Mouse (Mus musculus) left cerebral cortex, postnatal 4 days (tissue): Measurements from ENCODE around the gene Zfp819. TPM values are rescaled to one million over a fixed set of nuclear protein-coding genes. Genes with fewer than 3 reads are reported as not detected.
A peak's percentile ranks its signal among the peaks of the same experiment; 100 is the strongest.

Experiments
- DNase-seq: peaks from one replicate; pipeline ENCODE4 v3.0.0-alpha.2; 2022
- intact Hi-C: fragments of 180-260 bp; cut with DNase I; formaldehyde crosslinking; loops from one replicate; pipeline ENCODE4 v1.15.1; 2025
- total RNA-seq, 2 experiments: library from RNA; stranded (reverse); gene quantifications; 2 replicates each; pipeline ENCODE4 v1.2.3; 2021

The Zfp819 gene
- under 1 TPM in 1 of 2 experiments, not detected in 1; 0.34 TPM for total RNA-seq

DNA sequence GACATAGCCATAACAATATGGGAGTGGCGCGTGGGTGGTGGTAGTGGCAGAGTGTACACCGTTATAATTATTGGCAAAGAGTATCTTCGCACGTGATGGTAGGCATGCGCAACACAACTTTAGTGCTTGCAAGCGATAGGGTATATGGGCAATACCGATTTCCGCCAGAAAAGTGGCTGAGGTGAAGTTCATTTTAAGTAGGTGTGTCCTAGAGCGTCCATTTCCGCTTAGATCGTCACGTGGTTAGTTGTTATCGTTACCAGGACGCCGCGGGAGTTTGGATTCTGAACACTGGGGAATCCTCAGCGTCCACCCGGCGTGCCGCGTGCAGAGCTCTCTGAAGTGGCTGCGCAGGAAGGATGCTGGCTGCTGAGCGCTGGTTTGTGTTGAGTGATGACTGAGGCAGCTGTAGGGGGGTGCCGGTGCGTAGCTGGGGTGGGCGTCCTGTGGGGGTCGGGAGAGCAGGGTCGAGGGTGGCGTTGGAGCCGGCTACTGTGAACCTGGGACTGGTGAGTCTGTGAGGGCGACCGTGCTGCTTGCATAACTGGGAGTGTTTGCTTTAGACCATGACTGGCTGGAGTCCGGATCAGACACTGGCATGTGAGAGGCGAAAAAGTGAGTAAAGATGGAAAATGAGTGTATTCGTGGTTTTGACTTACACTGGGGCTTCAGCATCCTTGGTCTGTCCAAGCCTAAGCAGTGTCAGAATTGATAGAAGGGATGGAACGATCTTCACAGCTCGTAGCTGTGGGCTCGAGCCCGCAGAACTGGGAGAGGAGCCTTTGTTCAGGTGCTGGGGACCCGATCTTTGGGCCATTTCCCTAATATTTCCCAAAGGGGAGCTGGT, at the start of gene Zfp819:
Gene Zfp819, plus strand, starts transcription at position 274 of the 847 bp plus-strand sequence.
- intact Hi-C loops, result no loop called here

GRCm38 (mm10) chr7:43562006-43562633, 44.8 kb upstream of the Zfp819 start, which contains the start of gene Zfp658:
TSS of gene Zfp658 (plus strand) at chr7:43562256.
- DNase-seq, result peak; percentile 91
- intact Hi-C loops, result no loop called here

More for the DNA sequence above, at the start of gene Zfp819:
- peak; percentile 53 for DNase-seq

GRCm38 (mm10) chr7:43562651-43563070, 44.3 kb upstream of the Zfp819 start:
- intact Hi-C loops, result no loop called here
- DNase-seq, result peak; percentile 18

DNA sequence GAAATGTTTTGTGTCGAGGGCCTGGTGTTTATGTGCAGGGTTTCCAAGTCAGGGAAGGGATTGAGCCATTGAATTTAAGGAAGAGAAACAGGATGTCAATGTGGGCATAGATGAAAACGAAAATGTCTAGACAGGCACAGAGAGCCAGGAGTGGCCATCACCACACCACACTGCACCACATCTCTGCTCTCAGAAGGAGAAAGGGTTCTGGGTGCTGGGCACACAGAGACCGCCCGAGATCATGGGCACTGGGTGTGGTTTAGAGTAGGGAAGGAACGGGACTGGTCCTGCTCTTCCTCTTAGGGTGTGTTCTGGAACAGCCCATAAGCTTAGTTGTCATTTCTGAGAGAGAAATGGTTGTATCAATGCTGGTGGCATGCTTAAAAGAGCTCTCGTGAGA, 43.7 kb upstream of the Zfp819 start:
- no peak for DNase-seq
- intact Hi-C loops, result no loop called here

DNA sequence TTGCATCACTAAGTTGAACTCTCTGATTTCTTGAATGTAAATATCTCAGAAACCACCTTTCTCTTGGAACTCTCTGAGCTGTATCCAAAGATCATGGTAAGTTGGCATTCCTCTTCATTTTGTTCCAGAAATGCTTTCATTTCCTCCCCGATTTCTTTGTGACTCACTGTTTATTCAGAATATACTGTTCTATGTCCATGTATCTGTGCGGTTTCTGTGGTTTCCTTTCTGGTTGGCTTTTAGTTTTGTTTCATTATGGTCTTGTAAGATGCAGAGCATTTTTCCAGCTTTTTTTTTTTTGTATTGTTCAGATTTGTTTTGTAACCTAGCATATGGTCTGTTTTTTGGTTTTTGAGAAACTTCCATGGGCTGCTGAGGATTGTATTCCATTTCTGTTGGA, 35.8 kb upstream of the Zfp819 start:
- intact Hi-C loops, result no loop called here
- DNase-seq, result no peak

DNA sequence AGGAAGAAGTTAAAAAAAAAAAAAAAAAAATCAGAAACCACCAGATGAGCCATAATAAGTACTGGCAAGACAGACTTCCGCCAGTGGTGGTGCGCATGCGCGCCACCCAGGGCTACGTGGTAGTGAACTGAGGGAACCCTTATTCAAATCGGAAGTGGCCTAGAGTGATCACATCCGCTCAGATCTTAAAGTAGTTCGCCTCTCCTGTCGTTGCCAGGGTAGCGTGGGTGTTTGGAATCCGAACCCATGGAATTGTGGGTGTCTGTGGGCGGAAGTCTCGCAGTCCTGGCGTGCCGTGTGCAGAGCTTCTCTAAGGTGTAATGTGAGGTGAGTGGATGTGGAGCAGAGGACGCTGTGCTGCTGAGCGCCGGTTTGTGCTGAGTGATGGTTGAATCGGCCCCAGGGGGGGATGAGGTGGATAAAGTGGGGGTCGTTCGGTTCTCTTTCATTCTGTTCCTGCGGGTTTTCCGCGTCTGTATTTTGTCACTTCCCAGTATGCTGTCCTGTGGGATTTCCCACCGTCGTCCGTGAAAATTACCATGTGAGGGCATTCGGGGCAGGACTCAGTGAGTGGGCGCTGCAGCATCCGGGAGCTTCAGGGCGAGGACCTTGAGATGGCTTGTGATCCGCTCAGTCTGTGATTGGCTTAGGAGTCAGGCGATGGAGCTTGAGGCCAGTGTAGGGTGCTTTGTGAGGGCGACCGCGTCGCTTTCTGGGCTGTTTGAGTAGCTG, 27.4 kb upstream of the Zfp819 start, which contains the start of gene Zfp719:
Gene Zfp719, plus strand, starts transcription at position 171 of the 732 bp plus-strand sequence.
- peak; percentile 93 for DNase-seq
- intact Hi-C loops, result loop anchor here (10.0 kb wide), 1 partner anchor 95 kb away; the partner anchor contains the start of gene Ctu1

DNA sequence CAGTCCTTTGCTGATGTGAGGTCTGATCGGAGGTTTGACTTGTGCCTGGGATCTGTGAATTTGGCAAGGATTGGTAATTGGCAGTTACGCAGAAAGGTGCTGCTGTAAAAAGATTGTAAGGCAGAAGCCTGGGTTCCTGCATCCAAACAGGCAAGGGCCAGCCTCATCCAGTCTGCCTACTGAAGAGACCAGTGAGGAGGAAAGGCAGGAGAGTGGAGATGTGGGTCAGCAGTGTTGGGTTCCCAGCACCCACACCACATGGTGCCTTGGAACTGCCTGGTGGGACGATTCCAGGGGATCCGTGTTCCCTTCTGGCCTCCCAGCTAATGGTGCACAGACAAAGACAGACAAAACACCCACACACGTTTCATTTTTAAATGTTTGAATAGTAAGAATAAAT, 26.4 kb upstream of the Zfp819 start:
- DNase-seq, result no peak
- intact Hi-C loops, result loop anchor here (10.0 kb wide), 1 partner anchor 94 kb away; the partner anchor contains the start of gene Ctu1

DNA sequence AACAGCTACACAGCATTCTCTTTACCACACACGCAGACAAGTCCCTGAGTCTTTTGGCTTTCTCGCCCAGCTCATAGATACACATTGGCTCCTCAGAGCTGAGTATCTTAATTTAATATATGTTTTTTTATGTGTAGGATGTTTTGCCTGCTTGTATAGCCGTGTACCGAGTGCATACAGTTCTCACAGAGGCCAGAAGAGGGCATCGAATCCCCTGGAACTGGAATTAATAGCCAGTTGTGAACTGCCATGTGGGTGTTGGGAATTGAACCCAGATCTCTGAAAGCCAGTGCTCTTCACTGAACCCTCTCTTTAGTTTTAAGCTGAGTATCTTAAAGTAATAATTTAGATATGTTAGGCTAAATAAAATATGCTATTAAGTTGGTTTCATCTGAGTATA, 22.2 kb upstream of the Zfp819 start:
- DNase-seq, result no peak
- intact Hi-C loops, result loop anchor here (10.0 kb wide), 1 partner anchor 90 kb away; the partner anchor contains the start of gene Ctu1

DNA sequence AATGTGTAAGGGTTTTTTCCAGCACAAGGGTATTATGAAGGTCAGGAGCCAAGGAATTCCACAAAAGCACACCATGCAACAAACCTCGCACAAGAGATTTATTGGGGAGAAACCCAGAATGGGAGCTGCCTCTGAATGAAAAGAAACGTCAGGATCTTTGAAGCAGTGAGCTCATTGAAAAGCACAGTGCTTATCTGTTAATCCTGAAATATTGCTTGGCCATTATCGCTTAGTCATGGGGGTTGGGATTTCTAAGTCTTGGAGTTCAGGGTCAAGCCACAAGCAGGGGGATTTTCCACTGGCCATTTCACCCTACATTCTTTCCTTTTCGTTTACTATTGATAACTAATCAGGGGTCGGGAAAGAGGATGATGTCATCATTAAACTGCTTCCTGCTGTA, 5.1 kb upstream of the Zfp819 start:
- intact Hi-C loops, result no loop called here
- no peak for DNase-seq

- no peak for DNase-seq
- intact Hi-C loops, result no loop called here
These were observed 846 bp downstream of the Zfp819 start for GRCm38 (mm10) chr7:43607743-43608287.

DNA sequence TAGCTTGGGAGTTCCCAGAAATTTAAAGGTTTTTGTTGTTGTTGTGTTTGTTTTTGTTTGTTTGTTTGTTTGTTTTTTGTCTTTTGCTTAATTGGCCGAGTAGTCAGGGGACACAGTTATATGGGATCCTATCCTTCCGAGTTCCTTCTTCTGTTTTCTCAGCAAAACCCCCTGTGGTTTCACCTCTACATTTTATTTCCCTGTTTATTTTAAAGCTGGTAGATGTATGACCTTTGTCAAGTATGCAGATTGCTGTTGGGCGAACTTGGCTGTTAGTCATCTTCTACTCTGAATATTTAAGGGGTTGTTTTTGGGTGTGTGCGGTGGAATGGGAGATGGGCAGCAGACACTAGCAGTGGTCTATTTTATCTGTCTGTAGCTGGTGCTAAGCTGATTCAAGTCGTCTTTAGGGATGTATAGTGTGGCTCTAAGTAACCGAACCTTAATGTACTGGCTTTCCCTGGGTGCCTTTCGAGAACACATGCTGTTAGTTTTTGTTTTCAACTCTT, 1.4 kb downstream of the Zfp819 start:
- DNase-seq, result no peak
- intact Hi-C loops, result no loop called here

GRCm38 (mm10) chr7:43613816-43614551, 7.0 kb downstream of the Zfp819 start:
- no peak for DNase-seq
- intact Hi-C loops, result no loop called here

GRCm38 (mm10) chr7:43622927-43623326, 16.0 kb downstream of the Zfp819 start:
- intact Hi-C loops, result no loop called here
- DNase-seq, result no peak

GRCm38 (mm10) chr7:43623819-43624218, 16.9 kb downstream of the Zfp819 start:
- intact Hi-C loops, result no loop called here
- DNase-seq, result no peak

- no peak for DNase-seq
- intact Hi-C loops, result no loop called here
These were observed 18.1 kb downstream of the Zfp819 start for GRCm38 (mm10) chr7:43625065-43625464.

DNA sequence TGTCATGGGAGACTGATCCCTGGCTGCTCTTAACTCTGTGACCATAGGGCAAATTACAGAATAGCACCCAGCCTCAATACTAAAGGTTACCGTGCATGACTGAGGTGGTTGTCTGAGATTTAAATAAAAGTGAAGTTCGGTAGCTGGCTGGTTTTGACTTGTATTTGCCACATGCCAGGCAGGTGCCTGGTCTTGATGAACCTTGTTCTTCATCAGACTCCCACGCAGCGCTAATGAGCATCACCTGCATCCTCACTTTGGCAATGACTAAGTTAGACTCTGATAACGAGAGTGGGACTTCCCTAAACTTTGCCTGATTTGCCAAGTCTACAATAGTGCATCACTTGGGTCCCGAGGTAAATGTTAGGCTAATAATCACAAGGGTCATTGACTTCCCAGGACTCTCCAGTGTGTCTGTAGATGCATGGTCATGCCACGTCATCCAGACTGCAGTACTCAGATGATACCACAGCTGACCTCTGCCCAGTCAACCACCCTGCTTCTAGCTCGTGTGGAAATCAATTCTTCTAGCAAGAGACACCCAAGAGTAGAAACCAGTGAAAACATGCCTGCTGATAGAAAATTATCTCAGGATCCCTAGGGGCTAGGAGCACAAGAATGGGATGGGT, 18.9 kb downstream of the Zfp819 start:
- DNase-seq, result no peak
- intact Hi-C loops, result no loop called here

DNA sequence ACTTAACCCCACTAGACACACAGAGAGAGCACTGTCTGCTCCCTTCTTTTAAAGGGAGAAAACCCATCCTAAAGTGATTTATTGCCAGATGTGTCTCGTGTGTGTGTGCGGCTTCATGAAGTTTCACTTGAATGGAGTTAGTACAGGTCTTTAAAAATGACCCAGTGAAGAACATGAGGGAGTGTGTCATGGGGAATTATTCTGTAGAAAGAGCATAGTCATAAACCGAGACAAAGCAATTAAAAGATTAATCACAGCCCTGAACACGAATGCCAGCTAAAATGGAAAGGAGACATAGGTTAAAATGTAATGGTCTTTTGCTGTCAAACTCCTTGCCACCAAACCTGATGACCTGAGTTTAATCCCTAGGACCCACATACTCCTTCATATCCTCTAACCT, 27.0 kb downstream of the Zfp819 start:
- no peak for DNase-seq

GRCm38 (mm10) chr7:43634500-43634899, 27.5 kb downstream of the Zfp819 start, which contains the start of gene Ceacam18:
TSS of gene Ceacam18 (plus strand) at chr7:43634707.
- no peak for DNase-seq
- intact Hi-C loops, result no loop called here

More for the DNA sequence above, 27.0 kb downstream of the Zfp819 start:
- intact Hi-C loops, result no loop called here

DNA sequence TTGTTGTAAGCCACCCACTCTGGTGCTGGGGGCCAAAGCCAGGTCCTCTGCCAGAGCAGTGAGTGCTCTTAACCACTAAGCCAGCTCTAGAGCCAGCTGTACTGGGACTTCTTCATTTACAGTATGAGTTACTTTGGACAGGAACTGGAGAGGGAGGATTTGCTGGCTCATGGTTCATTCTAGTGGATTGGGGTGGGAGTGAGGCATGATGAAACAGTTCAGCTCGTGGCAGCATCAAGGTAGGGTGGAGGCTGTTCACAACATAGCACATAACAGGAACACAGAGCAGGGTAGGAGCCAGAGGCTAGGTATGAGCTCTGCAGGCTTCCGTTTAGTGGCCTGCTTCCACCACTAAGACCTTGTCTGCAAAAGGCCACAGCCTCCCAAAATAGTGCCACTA, 29.2 kb downstream of the Zfp819 start:
- intact Hi-C loops, result no loop called here
- DNase-seq, result no peak
